Mouse (Mus musculus) stomach, embryonic 15.5 days (tissue): ENCODE results near the gene Slc27a4. TPM values are rescaled to one million over a fixed set of nuclear protein-coding genes. Genes with fewer than 3 reads are reported as not detected.

ENCODE experiments used
- ATAC-seq: fragments of 200-750 bp; cut with Nextera tagmentation; 2 replicates; pipeline ENCODE4 v1.8.0; 2017; ENCODE audit warnings: low read depth, moderate number of reproducible peaks, moderate TSS enrichment; ENCODE audit not compliant: insufficient read depth, low FRiP score
- H3K27ac ChIP-seq: fragments of 300-500 bp; sonication (generic); 2 replicates; pipeline ENCODE4 v1.5.1; 2015; ENCODE audit warnings: mild to moderate bottlenecking, inconsistent platforms
- H3K27me3 ChIP-seq: fragments of 300-500 bp; sonication (generic); replicated peaks from 2 replicates; pipeline ENCODE4 v1.6.1; 2015; ENCODE audit warnings: inconsistent platforms
- H3K36me3 ChIP-seq: fragments of 300-500 bp; sonication (generic); 2 replicates; pipeline ENCODE4 v1.6.1; 2015; ENCODE audit warnings: inconsistent platforms
- H3K4me1 ChIP-seq: fragments of 300-500 bp; sonication (generic); 2 replicates; pipeline ENCODE4 v1.6.1; 2015; ENCODE audit warnings: inconsistent platforms
- H3K4me2 ChIP-seq: fragments of 300-500 bp; sonication (generic); 2 replicates; pipeline ENCODE4 v1.6.1; 2015; ENCODE audit warnings: mild to moderate bottlenecking, inconsistent platforms
- H3K4me3 ChIP-seq: fragments of 300-500 bp; sonication (generic); replicated peaks from 2 replicates; pipeline ENCODE4 v1.5.1; 2015; ENCODE audit warnings: inconsistent platforms
- H3K9ac ChIP-seq: fragments of 300-500 bp; sonication (generic); 2 replicates; pipeline ENCODE4 v1.6.1; 2015; ENCODE audit warnings: inconsistent platforms
- H3K9me3 ChIP-seq: fragments of 300-500 bp; sonication (generic); 2 replicates; pipeline ENCODE4 v1.6.1; 2016; ENCODE audit warnings: inconsistent platforms
- WGBS: fragments of 180-500 bp; shearing (Covaris S2); methylation state at CpG from one replicate; pipeline ENCODE4 v1.1.7; 2015; 5-methylcytosine and 5-hydroxymethylcytosine counted together
- polyA plus RNA-seq: library from polyadenylated mRNA; unstranded; fragments of >200 nt; fragmentation: Nextera tagmentation; extraction: Ambion mirVana; gene quantifications from 2 replicates; pipeline ENCODE4 v1.2.1, GENCODE M21; 2015

Slc27a4 gene
- polyA plus RNA-seq, 1 experiment from 2014 or later: 19.7 TPM

GRCm38 (mm10) chr2:29826926-29827708, 24.7 kb downstream of the Slc27a4 start:
- Histone ChIP-seq H3K4me3 (peak overlapping the region; percentile 87), H3K36me3 (0 out of 2 replicates have a peak, but pooled peaks cover 4% of the 10 kb centered on the region), H3K4me2 (peak overlapping the region; percentile 74), H3K27me3 (no peaks in the 10 kb centered on the region), H3K9me3 (no peaks in the 10 kb centered on the region), H3K9ac (peak overlapping the region; percentile 75), H3K4me1 (peaks cover 12% of the 10 kb centered on the region), H3K27ac (peak overlapping the region; percentile 90)
- ATAC-seq: peak; percentile 96
- WGBS: under 1% methylated on average over 48 of the region's 48 CpGs

GRCm38 (mm10) chr2:29827709-29828024, 25.2 kb downstream of the Slc27a4 start:
- peak overlapping the region; percentile 74 for H3K4me2 ChIP-seq
- WGBS: 2% methylated on average over 12 of the region's 12 CpGs
- peak overlapping the region; percentile 63; the same call in 1 of the 2 replicates for H3K27ac ChIP-seq
- H3K9ac ChIP-seq: peak overlapping the region; percentile 75
- 0 out of 2 replicates have a peak, but pooled peaks cover 4% of the 10 kb centered on the region for H3K36me3 ChIP-seq
- ATAC-seq: no peak
- H3K9me3 ChIP-seq: no peaks in the 10 kb centered on the region
- H3K4me1 ChIP-seq: peaks cover 12% of the 10 kb centered on the region
- H3K27me3 ChIP-seq: no peaks in the 10 kb centered on the region
- peak overlapping the region; percentile 87 for H3K4me3 ChIP-seq

GRCm38 (mm10) chr2:29831106-29831505, 28.7 kb downstream of the Slc27a4 start:
- Histone ChIP-seq H3K9me3 (no peaks in the 10 kb centered on the region), H3K4me1 (peaks cover 12% of the 10 kb centered on the region), H3K4me3 (no peak overlapping the region), H3K27me3 (no peaks in the 10 kb centered on the region), H3K27ac (no peak overlapping the region), H3K36me3 (peaks cover 24% of the 10 kb centered on the region; the same call in 1 of the 2 replicates), H3K9ac (no peak overlapping the region), H3K4me2 (no peak overlapping the region)
- WGBS: 80% methylated on average over 4 of the region's 4 CpGs
- no peak for ATAC-seq

DNA sequence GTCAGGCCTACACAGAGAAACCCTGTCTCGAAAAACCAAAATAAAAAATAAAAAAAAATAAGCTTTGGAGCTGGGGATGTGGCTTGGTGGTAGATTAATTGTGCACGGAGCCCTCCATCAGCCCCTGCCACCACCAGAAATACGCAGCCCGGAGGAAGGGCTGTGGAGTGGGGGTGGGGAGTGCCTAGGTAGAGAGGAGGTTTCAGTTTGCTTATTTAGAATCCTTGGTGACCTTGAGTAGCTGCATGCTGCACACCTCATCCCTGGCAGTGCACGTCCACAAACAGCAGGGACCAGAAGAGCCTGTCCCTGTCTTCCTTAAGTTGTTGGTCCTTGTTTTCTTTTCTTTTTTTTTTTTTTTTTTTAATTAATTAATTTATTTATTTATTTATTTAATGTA, 31.4 kb downstream of the Slc27a4 start:
- 90% methylated on average over 5 of the region's 5 CpGs for WGBS
- peaks cover 23% of the 10 kb centered on the region; the same call in 1 of the 2 replicates for H3K36me3 ChIP-seq
- no peak overlapping the region for H3K9ac ChIP-seq
- no peaks in the 10 kb centered on the region for H3K9me3 ChIP-seq
- no peak overlapping the region for H3K4me3 ChIP-seq
- H3K27ac ChIP-seq: no peak overlapping the region
- peaks cover under 1% of the 10 kb centered on the region; the same call in 1 of the 2 replicates for H3K4me1 ChIP-seq
- no peaks in the 10 kb centered on the region for H3K27me3 ChIP-seq
- H3K4me2 ChIP-seq: no peak overlapping the region
- ATAC-seq: no peak

GRCm38 (mm10) chr2:29835391-29835899, 33.0 kb downstream of the Slc27a4 start:
- no peak overlapping the region for H3K4me2 ChIP-seq
- H3K27me3 ChIP-seq: no peaks in the 10 kb centered on the region
- H3K9me3 ChIP-seq: no peaks in the 10 kb centered on the region
- 69% methylated on average over 2 of the region's 2 CpGs for WGBS
- no peak overlapping the region for H3K4me3 ChIP-seq
- no peak overlapping the region for H3K27ac ChIP-seq
- no peaks in the 10 kb centered on the region for H3K4me1 ChIP-seq
- no peak overlapping the region for H3K9ac ChIP-seq
- ATAC-seq: no peak
- peaks cover 21% of the 10 kb centered on the region; the same call in 1 of the 2 replicates for H3K36me3 ChIP-seq

GRCm38 (mm10) chr2:29839460-29839859, 37.0 kb downstream of the Slc27a4 start:
- H3K27ac ChIP-seq: no peak overlapping the region
- H3K9me3 ChIP-seq: no peaks in the 10 kb centered on the region
- H3K4me3 ChIP-seq: no peak overlapping the region
- no peak overlapping the region for H3K4me2 ChIP-seq
- WGBS: 46% methylated on average over 4 of the region's 4 CpGs
- no peak overlapping the region for H3K9ac ChIP-seq
- ATAC-seq: no peak
- peaks cover 40% of the 10 kb centered on the region; the same call in 1 of the 2 replicates for H3K36me3 ChIP-seq
- H3K27me3 ChIP-seq: peaks cover 15% of the 10 kb centered on the region
- H3K4me1 ChIP-seq: no peaks in the 10 kb centered on the region

DNA sequence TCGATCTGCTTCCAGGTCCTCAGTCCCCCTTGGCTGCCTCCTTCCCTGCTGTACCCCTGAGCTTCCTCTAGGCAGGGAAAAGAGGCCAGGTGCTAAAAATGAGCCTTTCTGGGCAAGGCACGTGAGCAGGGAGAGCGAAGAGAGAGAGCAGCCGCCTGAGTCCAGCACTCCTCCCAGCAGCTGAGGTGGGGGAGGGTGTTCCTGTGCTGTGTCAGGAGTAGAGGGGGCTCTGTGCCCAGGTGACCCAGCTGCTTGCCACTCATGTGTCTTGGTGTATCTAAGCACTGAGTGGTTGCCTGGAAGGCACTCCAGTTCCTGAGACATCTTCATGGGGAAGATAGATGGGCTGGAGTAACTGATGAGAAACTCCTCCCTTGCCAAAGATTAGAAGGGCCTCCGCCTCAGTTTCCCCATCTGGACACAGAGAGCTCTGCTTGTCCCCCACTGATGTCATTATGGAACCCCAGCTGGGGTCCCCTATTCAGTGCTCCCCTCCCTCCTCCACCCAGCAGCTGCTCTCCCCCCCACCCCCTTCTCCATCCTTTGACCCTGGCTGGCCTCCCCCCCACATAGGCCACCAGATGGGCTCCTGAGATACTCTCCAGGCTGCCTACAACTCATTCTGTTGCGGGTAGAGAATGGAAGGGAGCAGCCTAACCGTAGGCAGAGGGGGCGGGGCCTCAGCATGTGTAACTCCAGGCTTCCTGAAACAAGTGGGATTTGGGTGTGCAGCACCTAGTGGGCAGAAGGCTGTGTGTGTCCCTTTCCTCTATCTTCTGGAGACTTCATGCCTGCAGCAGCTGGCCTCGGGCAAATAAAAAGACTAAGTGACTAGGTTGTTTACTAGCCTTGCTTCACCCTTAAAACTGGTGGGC, 41.0 kb downstream of the Slc27a4 start:
- no peak for ATAC-seq
- Histone ChIP-seq H3K9me3 (no peaks in the 10 kb centered on the region), H3K36me3 (peaks cover 25% of the 10 kb centered on the region; the same call in 1 of the 2 replicates), H3K4me2 (no peak overlapping the region), H3K4me3 (no peak overlapping the region), H3K9ac (no peak overlapping the region), H3K27me3 (peaks cover 48% of the 10 kb centered on the region), H3K4me1 (peaks cover 6% of the 10 kb centered on the region; the same call in 1 of the 2 replicates), H3K27ac (no peak overlapping the region)
- WGBS: 71% methylated on average over 9 of the region's 9 CpGs

- H3K36me3 ChIP-seq: peaks cover 25% of the 10 kb centered on the region; the same call in 1 of the 2 replicates
- H3K4me3 ChIP-seq: no peak overlapping the region
- 81% methylated on average over 2 of the region's 2 CpGs for WGBS
- H3K4me1 ChIP-seq: peaks cover 6% of the 10 kb centered on the region; the same call in 1 of the 2 replicates
- no peak overlapping the region for H3K9ac ChIP-seq
- H3K27ac ChIP-seq: no peak overlapping the region
- H3K27me3 ChIP-seq: peaks cover 48% of the 10 kb centered on the region
- H3K4me2 ChIP-seq: no peak overlapping the region
- ATAC-seq: no peak
- H3K9me3 ChIP-seq: no peaks in the 10 kb centered on the region
Observed at GRCm38 (mm10) chr2:29844115-29844514, 41.7 kb downstream of the Slc27a4 start.

- Histone ChIP-seq H3K9me3 (no peaks in the 10 kb centered on the region), H3K9ac (no peak overlapping the region), H3K36me3 (peaks cover 25% of the 10 kb centered on the region; the same call in 1 of the 2 replicates), H3K4me3 (no peak overlapping the region), H3K27me3 (peaks cover 48% of the 10 kb centered on the region), H3K4me2 (no peak overlapping the region), H3K4me1 (peaks cover 6% of the 10 kb centered on the region; the same call in 1 of the 2 replicates), H3K27ac (no peak overlapping the region)
- WGBS: 35% methylated on average over 3 of the region's 3 CpGs
- no peak for ATAC-seq
Observed at GRCm38 (mm10) chr2:29844661-29845060, 42.2 kb downstream of the Slc27a4 start.

DNA sequence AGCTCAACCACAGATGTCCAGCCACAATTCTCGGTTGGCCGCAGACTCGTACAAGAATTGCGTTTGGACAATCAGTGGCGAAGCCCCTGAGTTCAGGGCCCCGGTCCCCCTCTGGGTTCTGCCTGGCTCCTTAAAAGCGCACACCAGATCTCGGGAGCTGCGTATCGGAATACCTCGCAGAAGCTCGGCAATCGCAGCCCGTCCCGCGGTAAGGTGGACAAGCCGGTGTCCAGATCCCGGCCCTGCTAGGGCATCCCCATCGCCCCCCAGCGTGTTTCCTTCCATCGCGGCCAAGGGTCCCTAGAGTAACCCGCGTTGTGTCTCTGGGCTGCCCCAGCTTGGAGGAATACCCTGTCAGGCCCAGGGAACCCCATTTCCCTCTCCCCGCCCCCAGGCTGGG, 43.2 kb downstream of the Slc27a4 start:
- peak overlapping the region; percentile 41 for H3K4me2 ChIP-seq
- WGBS: 26% methylated on average over 25 of the region's 25 CpGs
- H3K9me3 ChIP-seq: no peaks in the 10 kb centered on the region
- peak overlapping the region; percentile 17; the same call in 1 of the 2 replicates for H3K4me3 ChIP-seq
- H3K9ac ChIP-seq: no peak overlapping the region
- ATAC-seq: no peak
- H3K36me3 ChIP-seq: peaks cover 25% of the 10 kb centered on the region; the same call in 1 of the 2 replicates
- H3K27ac ChIP-seq: no peak overlapping the region
- peaks cover 6% of the 10 kb centered on the region; the same call in 1 of the 2 replicates for H3K4me1 ChIP-seq
- peaks cover 48% of the 10 kb centered on the region for H3K27me3 ChIP-seq

GRCm38 (mm10) chr2:29846061-29846853, 43.8 kb downstream of the Slc27a4 start:
- H3K4me2 ChIP-seq: peak overlapping the region; percentile 41
- H3K27me3 ChIP-seq: peaks cover 48% of the 10 kb centered on the region
- no peak for ATAC-seq
- WGBS: 10% methylated on average over 47 of the region's 47 CpGs
- H3K9me3 ChIP-seq: no peaks in the 10 kb centered on the region
- H3K27ac ChIP-seq: no peak overlapping the region
- H3K4me1 ChIP-seq: peaks cover 6% of the 10 kb centered on the region; the same call in 1 of the 2 replicates
- peak overlapping the region; percentile 17 for H3K4me3 ChIP-seq
- H3K36me3 ChIP-seq: peaks cover 20% of the 10 kb centered on the region; the same call in 1 of the 2 replicates
- H3K9ac ChIP-seq: no peak overlapping the region
